In the genomic region with DNA sequence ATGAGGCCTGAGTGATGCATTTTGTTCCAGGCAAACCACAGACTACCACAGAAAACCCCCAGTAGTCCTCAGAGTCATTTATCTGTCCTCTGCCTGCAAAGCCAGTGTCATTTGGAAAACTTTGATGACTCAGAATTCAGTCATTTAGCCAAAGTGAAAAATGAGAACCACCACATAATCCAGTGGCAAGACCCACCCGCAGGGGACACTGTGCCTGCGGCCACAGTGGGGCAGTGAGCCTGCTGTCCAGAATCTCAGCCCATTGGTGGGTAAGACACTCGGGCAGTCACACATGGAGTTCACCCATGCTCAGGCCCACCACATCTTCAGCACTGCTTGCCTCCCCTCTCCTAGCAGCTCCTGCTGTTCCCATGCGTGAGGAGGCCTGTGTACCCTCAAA, we compare ENCODE assay signal across 14 mouse cellular contexts.
DNase-seq lines count a peak whose midpoint lies in the region; ATAC-seq and TF ChIP-seq lines count a peak whose summit lies in the region.
"Had no signal": no experiment of that assay in that cellular context is flagged by ENCODE, and none has a peak within 500 bp of the region (broad histone marks: within the 10 kb centered on the region; RNA-seq: fewer than 3 reads in every experiment).

No protein-coding gene starts in this region.

- peaks cover 45% of the 10 kb centered on the region for H3K36me3 ChIP-seq in forebrain, embryonic 10.5 days (replicated peaks)
- no peaks in the 10 kb centered on the region for H3K36me3 ChIP-seq in forebrain, embryonic 15.5 days
- peaks cover 66% of the 10 kb centered on the region for H3K36me3 ChIP-seq in liver, embryonic 13.5 days
- H3K36me3 ChIP-seq in MEL (ENCODE audit: control insufficient read depth in 1 of 2, insufficient read depth in 2 of 2, low read length in 2 of 2): peaks cover 0 to 16% of the 10 kb centered on the region in 2 experiments; a peak in 2 of 4 replicates
- peaks cover 15% of the 10 kb centered on the region for H3K36me3 ChIP-seq in liver, embryonic 16.5 days (ENCODE audit: control insufficient read depth, insufficient read depth)

- no peak for DNase-seq in forebrain, embryonic 10.5 days (ENCODE audit: extremely low spot score, low spot score)
- DNase-seq in liver, embryonic 13.5 days: no peak
- DNase-seq in liver (no peak), MEL (ENCODE audit: low read depth, low spot score) (peak; percentile 21)
- DNase-seq in neural tube, embryonic 10.5 days (ENCODE audit: extremely low spot score, low spot score): no peak
- DNase-seq: adrenal gland, postnatal 10 days; cerebellum, adult 11 months; embryo, embryonic 11 days; lung, adult 2 months; right cerebral cortex, postnatal 14 days; thymus, adult 18-20 months had no signal

- TF ChIP-seq POLR2A in MEL (IDR thresholded peaks at IDR 0.05; ENCODE audit: control insufficient read depth in 1 of 2, insufficient read depth in 1 of 2, low read depth in 1 of 2, low read length in 2 of 2, poor library complexity in 1 of 2): no peak

- no peak for ATAC-seq in forebrain, embryonic 15.5 days (replicated peaks)
- no peak for ATAC-seq in liver, embryonic 13.5 days (ENCODE audit: low read depth)
- no peak for ATAC-seq in liver, embryonic 16.5 days (ENCODE audit: low read depth)
- no peak for ATAC-seq in granulocyte monocyte progenitor cell, adult 5-6 weeks (replicated peaks; ENCODE audit: poor library complexity, severe bottlenecking)

- peaks cover 5% of the 10 kb centered on the region; the same call in 1 of the 2 replicates for H3K27me3 ChIP-seq in forebrain, embryonic 10.5 days (ENCODE audit: poor library complexity, severe bottlenecking)
- no peaks in the 10 kb centered on the region for H3K27me3 ChIP-seq in forebrain, embryonic 15.5 days
- no peaks in the 10 kb centered on the region for H3K27me3 ChIP-seq in liver, embryonic 13.5 days
- no peaks in the 10 kb centered on the region for H3K27me3 ChIP-seq in MEL (ENCODE audit: control insufficient read depth in 1 of 2, insufficient read depth in 2 of 2, low read length in 2 of 2)
- no peaks in the 10 kb centered on the region for H3K27me3 ChIP-seq in liver, embryonic 16.5 days (ENCODE audit: control insufficient read depth, insufficient read depth, low read depth, low read length)

- TF ChIP-seq CTCF in MEL (IDR thresholded peaks at IDR 0.05 in 2 of 3, conservative IDR thresholded peaks at IDR 0.05 in 1 of 3; ENCODE audit: control insufficient read depth in 1 of 3, insufficient read depth in 1 of 3, low read depth in 2 of 3, low read length in 3 of 3, poor library complexity in 1 of 3, severe bottlenecking in 1 of 3): no peak

- H3K4me3 ChIP-seq in forebrain, embryonic 10.5 days: no peak overlapping the region
- H3K4me3 ChIP-seq in forebrain, embryonic 15.5 days: no peak overlapping the region
- H3K4me3 ChIP-seq in liver, embryonic 13.5 days (replicated peaks): no peak overlapping the region
- no peak overlapping the region for H3K4me3 ChIP-seq in MEL (ENCODE audit: control insufficient read depth in 1 of 2, insufficient read depth in 1 of 2, low read depth in 2 of 2, low read length in 2 of 2)
- H3K4me3 ChIP-seq in liver, embryonic 16.5 days (ENCODE audit: low read depth, low read length): no peak overlapping the region

- 90% methylated on average over 4 of the region's 4 CpGs for WGBS in forebrain, embryonic 10.5 days
- 93% methylated on average over 4 of the region's 4 CpGs for WGBS in forebrain, embryonic 15.5 days
- WGBS in liver, embryonic 13.5 days (ENCODE audit: insufficient replicate concordance): 72% methylated on average over 4 of the region's 4 CpGs
- 73% methylated on average over 4 of the region's 4 CpGs for WGBS in liver, embryonic 16.5 days (ENCODE audit: insufficient replicate concordance)

- H3K27ac ChIP-seq in forebrain, embryonic 10.5 days: peak overlapping the region; percentile 57; the same call in 1 of the 2 replicates
- no peak overlapping the region; the same call in 1 of the 2 replicates for H3K27ac ChIP-seq in forebrain, embryonic 15.5 days (replicated peaks)
- peak overlapping the region; percentile 37 for H3K27ac ChIP-seq in liver, embryonic 13.5 days
- no peak overlapping the region for H3K27ac ChIP-seq in MEL (ENCODE audit: control insufficient read depth, low read depth, low read length)
- H3K27ac ChIP-seq in liver, embryonic 16.5 days (ENCODE audit: low read length): peak overlapping the region; percentile 46

- no peak overlapping the region for H3K4me2 ChIP-seq in forebrain, embryonic 15.5 days (replicated peaks)
- H3K4me2 ChIP-seq in liver, embryonic 13.5 days: no peak overlapping the region
- no peak overlapping the region for H3K4me2 ChIP-seq in liver, embryonic 16.5 days (ENCODE audit: low read depth, low read length)

- H3K79me2 ChIP-seq in MEL (ENCODE audit: control insufficient read depth, insufficient read depth, low read length, poor library complexity): no peaks in the 10 kb centered on the region

- H3K9me3 ChIP-seq in forebrain, embryonic 10.5 days: no peaks in the 10 kb centered on the region
- no peaks in the 10 kb centered on the region for H3K9me3 ChIP-seq in forebrain, embryonic 15.5 days
- no peaks in the 10 kb centered on the region for H3K9me3 ChIP-seq in liver, embryonic 13.5 days (replicated peaks)
- H3K9me3 ChIP-seq in MEL (replicated peaks; ENCODE audit: insufficient read depth, low read length): no peaks in the 10 kb centered on the region
- no peaks in the 10 kb centered on the region for H3K9me3 ChIP-seq in liver, embryonic 16.5 days (replicated peaks; ENCODE audit: control insufficient read depth, low read length)

- H3K4me1 ChIP-seq in forebrain, embryonic 10.5 days: peaks cover 80% of the 10 kb centered on the region
- H3K4me1 ChIP-seq in forebrain, embryonic 15.5 days: peaks cover 59% of the 10 kb centered on the region
- peaks cover 75% of the 10 kb centered on the region for H3K4me1 ChIP-seq in liver, embryonic 13.5 days (replicated peaks)
- peaks cover 3 to 14% of the 10 kb centered on the region in 2 experiments; a peak in 3 of 4 replicates for H3K4me1 ChIP-seq in MEL (ENCODE audit: control insufficient read depth in 1 of 2, insufficient read depth in 2 of 2, low read length in 2 of 2)
- peaks cover 51% of the 10 kb centered on the region for H3K4me1 ChIP-seq in liver, embryonic 16.5 days (ENCODE audit: control insufficient read depth, low read depth, low read length)

- no peak; a peak in 1 of 4 replicates for TF ChIP-seq EP300 in MEL (IDR thresholded peaks at IDR 0.05; ENCODE audit: low read depth in 1 of 2, low read length in 2 of 2)

- no peak overlapping the region for H3K9ac ChIP-seq in forebrain, embryonic 15.5 days (replicated peaks)
- 0 out of 2 replicates have a peak overlapping the region, but pooled peaks have one; percentile 8 for H3K9ac ChIP-seq in liver, embryonic 13.5 days
- no peak overlapping the region for H3K9ac ChIP-seq in MEL (ENCODE audit: control insufficient read depth, low read depth, low read length, poor library complexity, severe bottlenecking)
- H3K9ac ChIP-seq in liver, embryonic 16.5 days (ENCODE audit: low read depth, low read length): no peak overlapping the region

- TF ChIP-seq RAD21 in MEL (IDR thresholded peaks at IDR 0.05; ENCODE audit: low read depth, low read length): no peak

TF ChIP-seq in MEL, 35 proteins besides CTCF, POLR2A, EP300 and RAD21:
- no peak for TF ChIP-seq ETS1 (IDR thresholded peaks at IDR 0.05; ENCODE audit: low read depth, low read length)
- no peak for TF ChIP-seq ZKSCAN1 (IDR thresholded peaks at IDR 0.05; ENCODE audit: low read depth, low read length)
- TF ChIP-seq POLR2AphosphoS2 (IDR thresholded peaks at IDR 0.05; ENCODE audit: low read length): no peak
- TF ChIP-seq ZC3H11A (IDR thresholded peaks at IDR 0.05; ENCODE audit: low read depth, low read length): no peak
- TF ChIP-seq TAL1 (IDR thresholded peaks at IDR 0.05; ENCODE audit: low read length): no peak
- TF ChIP-seq BHLHE40 (IDR thresholded peaks at IDR 0.05; ENCODE audit: borderline replicate concordance, low read depth, low read length): no peak
- no peak for TF ChIP-seq ZNF384 (IDR thresholded peaks at IDR 0.05; ENCODE audit: low read depth, low read length)
- no peak for TF ChIP-seq CHD1 (IDR thresholded peaks at IDR 0.05; ENCODE audit: low read depth, low read length)
- no peak for TF ChIP-seq MAFK (IDR thresholded peaks at IDR 0.05; ENCODE audit: borderline replicate concordance, low read depth, low read length)
- no peak for TF ChIP-seq ELF1 (IDR thresholded peaks at IDR 0.05; ENCODE audit: low read depth, low read length)
- no peak for TF ChIP-seq CHD2 (IDR thresholded peaks at IDR 0.05; ENCODE audit: low read length)

Comparison
In these comparisons a context has a peak if more than half of its experiments do, and no peak if none do; other contexts are left out.
1. H3K27ac ChIP-seq: peak in forebrain, embryonic 10.5 days (single experiment), liver, embryonic 13.5 days (single experiment) and liver, embryonic 16.5 days (single experiment); none in forebrain, embryonic 15.5 days (single experiment) and MEL (single experiment).